ENCODE assay signal across 9 mouse cellular contexts in genomic region chr2:27416425-27416824, GRCm38 (mm10). TPM values are rescaled to one million over a fixed set of nuclear protein-coding genes. Genes with fewer than 3 reads are reported as not detected.
DNase-seq lines count a peak whose midpoint lies in the region; TF ChIP-seq lines count a peak whose summit lies in the region.
"Had no signal": no experiment of that assay in that cellular context is flagged by ENCODE, and none has a peak within 500 bp of the region (broad histone marks: within the 10 kb centered on the region; RNA-seq: fewer than 3 reads in every experiment).

No protein-coding gene starts in this region.

- H3K4me2 ChIP-seq in myocyte (ENCODE audit: low read depth): peak overlapping the region; percentile 10

- peak; percentile 47 for DNase-seq in adrenal gland, adult 2 months
- no peak for DNase-seq in adrenal gland, adult 8-10 months
- DNase-seq in lung, adult 18-20 months: peak; percentile 11 to 43
- no peak for DNase-seq in lung, postnatal 14 days
- peak; percentile 50 to 60 for DNase-seq in heart, adult 9 months (ENCODE audit: low spot score in 2 of 2)
- no peak for DNase-seq in left cerebral cortex, adult 9 months (ENCODE audit: low spot score in 2 of 2)
- DNase-seq in embryo, embryonic 9.5 days (ENCODE audit: extremely low spot score): no peak
- DNase-seq: cerebellum, adult 11 months had no signal

- H3K27me3 ChIP-seq in myocyte (ENCODE audit: control insufficient read depth, insufficient read depth, insufficient read length): no peaks in the 10 kb centered on the region

- no peaks in the 10 kb centered on the region for H3K36me3 ChIP-seq in myocyte (ENCODE audit: control insufficient read depth, insufficient read depth)

- TF ChIP-seq POLR2A in myocyte (IDR thresholded peaks at IDR 0.05; ENCODE audit: insufficient read length, low read depth): no peak

- H3K79me2 ChIP-seq in myocyte (ENCODE audit: control insufficient read depth, insufficient read depth): peaks cover 57% of the 10 kb centered on the region

- no peak overlapping the region for H3ac ChIP-seq in myocyte (ENCODE audit: control insufficient read depth, insufficient read length)

- H3K4me3 ChIP-seq in myocyte: no peak overlapping the region

TF ChIP-seq in myocyte, 11 proteins besides CTCF, POLR2A, EP300 and RAD21:
- TF ChIP-seq POLR2AphosphoS2 (IDR thresholded peaks at IDR 0.05; ENCODE audit: insufficient read length, low read depth) (no peak), MYOD1 (IDR thresholded peaks at IDR 0.05; ENCODE audit: control insufficient read depth in 1 of 3, insufficient read length in 2 of 3, low read depth in 2 of 3) (peak in 1 of 3 experiments; percentile 5)

RNA-seq across cellular contexts. Expression of gene Vav2, which starts 10.4 kb away (rescaled TPM):
- 10 to 100 TPM; 20.1 to 27.6 TPM for total RNA-seq in adrenal gland, adult 2 months (2021)
- polyA plus RNA-seq in adrenal gland, adult 2 months (2012; rRNA removed): 29.7 and 30.9 TPM in 2 replicates
- 10 to 100 TPM; 23.4 to 55.4 (median 39.0) TPM for total RNA-seq in adrenal gland, adult 8-10 months (2022)
- 14.1 TPM for polyA plus RNA-seq in myocyte (2012; fragmentation: generic; extraction: Trizol)

RNA-seq across cellular contexts. Expression of gene Brd3os, which starts 25.7 kb away (rescaled TPM):
- 10 to 100 TPM in 1 of 2 experiments, 1 to 10 TPM in 1; 6.2 to 17.2 TPM for total RNA-seq in adrenal gland, adult 2 months (2021)
- polyA plus RNA-seq in adrenal gland, adult 2 months (2012; rRNA removed): 46.0 and 60.2 TPM in 2 replicates
- 10 to 100 TPM in 3 of 4 experiments, 1 to 10 TPM in 1; 9.3 to 21.5 (median 15.3) TPM for total RNA-seq in adrenal gland, adult 8-10 months (2022)
- polyA plus RNA-seq in myocyte (2012; fragmentation: generic; extraction: Trizol): 28.7 TPM

Comparison
In these comparisons a context has a peak if more than half of its experiments do, and no peak if none do; other contexts are left out.
1. DNase-seq: peak in adrenal gland, adult 2 months (single experiment), lung, adult 18-20 months (2 of 2) and heart, adult 9 months (2 of 2); none in adrenal gland, adult 8-10 months (single experiment), lung, postnatal 14 days (single experiment), left cerebral cortex, adult 9 months (0 of 2) and embryo, embryonic 9.5 days (single experiment).